Mouse (Mus musculus) liver, embryonic 15.5 days (tissue): ENCODE measurements around the gene F8. TPM values are rescaled to one million over a fixed set of nuclear protein-coding genes. Genes with fewer than 3 reads are reported as not detected.
A peak's percentile ranks its signal among the peaks of the same experiment; 100 is the strongest.

Source experiments
- ATAC-seq: fragments of 200-750 bp; cut with Nextera tagmentation; 2 replicates; pipeline ENCODE4 v1.8.0; 2017; ENCODE audit warnings: moderate number of reproducible peaks, mild to moderate bottlenecking, moderate library complexity; ENCODE audit not compliant: insufficient read depth
- H3K27ac ChIP-seq: fragments of 300-500 bp; sonication (generic); replicated peaks from 2 replicates; pipeline ENCODE4 v1.5.1; 2015; ENCODE audit warnings: mild to moderate bottlenecking, inconsistent platforms
- H3K27me3 ChIP-seq: fragments of 300-500 bp; sonication (generic); 2 replicates; pipeline ENCODE4 v1.6.1; 2015; ENCODE audit warnings: mild to moderate bottlenecking, inconsistent platforms
- H3K36me3 ChIP-seq: fragments of 300-500 bp; sonication (generic); replicated peaks from 2 replicates; pipeline ENCODE4 v1.6.1; 2015; ENCODE audit warnings: moderate library complexity, mild to moderate bottlenecking, inconsistent platforms
- H3K4me1 ChIP-seq: fragments of 300-500 bp; sonication (generic); replicated peaks from 2 replicates; pipeline ENCODE4 v1.6.1; 2015; ENCODE audit warnings: inconsistent platforms
- H3K4me2 ChIP-seq: fragments of 300-500 bp; sonication (generic); 2 replicates; pipeline ENCODE4 v1.6.1; 2015; ENCODE audit warnings: moderate library complexity, mild to moderate bottlenecking, inconsistent platforms
- H3K4me3 ChIP-seq: fragments of 300-500 bp; sonication (generic); replicated peaks from 2 replicates; pipeline ENCODE4 v1.5.1; 2015; ENCODE audit warnings: mild to moderate bottlenecking, inconsistent platforms
- H3K9ac ChIP-seq: fragments of 300-500 bp; sonication (generic); 2 replicates; pipeline ENCODE4 v1.6.1; 2015; ENCODE audit warnings: moderate library complexity, mild to moderate bottlenecking, inconsistent platforms
- H3K9me3 ChIP-seq: fragments of 300-500 bp; sonication (generic); replicated peaks from 2 replicates; pipeline ENCODE4 v1.6.1; 2016; ENCODE audit warnings: inconsistent platforms
- WGBS: fragments of 180-500 bp; shearing (Covaris S2); methylation state at CpG from one replicate; pipeline ENCODE4 v1.1.7; 2015; ENCODE audit warnings: mixed read lengths; ENCODE audit not compliant: insufficient replicate concordance; 5-methylcytosine and 5-hydroxymethylcytosine counted together
- polyA plus RNA-seq: library from polyadenylated mRNA; unstranded; fragments of >200 nt; fragmentation: Nextera tagmentation; extraction: Ambion mirVana; gene quantifications from 2 replicates; pipeline ENCODE4 v1.2.1, GENCODE M21; 2015

Gene F8
- polyA plus RNA-seq, 1 experiment from 2014 or later: 1.6 TPM

GRCm38 (mm10) chrX:75137729-75138128, 244.7 kb downstream of the F8 start:
- H3K9me3 ChIP-seq: no peaks in the 10 kb centered on the region
- no peaks in the 10 kb centered on the region for H3K27me3 ChIP-seq
- no peak overlapping the region for H3K9ac ChIP-seq
- H3K36me3 ChIP-seq: no peaks in the 10 kb centered on the region
- peak overlapping the region; percentile 25 for H3K4me2 ChIP-seq
- H3K27ac ChIP-seq: peak overlapping the region; percentile 66
- peak; percentile 94 for ATAC-seq
- WGBS: 30% methylated on average over 2 of the region's 2 CpGs
- peaks cover 14% of the 10 kb centered on the region; the same call in 1 of the 2 replicates for H3K4me1 ChIP-seq
- no peak overlapping the region for H3K4me3 ChIP-seq

- H3K36me3 ChIP-seq: no peaks in the 10 kb centered on the region
- no peak overlapping the region for H3K9ac ChIP-seq
- H3K4me2 ChIP-seq: no peak overlapping the region
- ATAC-seq: no peak
- H3K4me3 ChIP-seq: no peak overlapping the region
- H3K27ac ChIP-seq: peak overlapping the region; percentile 65
- no peaks in the 10 kb centered on the region for H3K27me3 ChIP-seq
- H3K9me3 ChIP-seq: no peaks in the 10 kb centered on the region
- peaks cover 14% of the 10 kb centered on the region; the same call in 1 of the 2 replicates for H3K4me1 ChIP-seq
Measured at GRCm38 (mm10) chrX:75136938-75137337, 245.5 kb downstream of the F8 start.

DNA sequence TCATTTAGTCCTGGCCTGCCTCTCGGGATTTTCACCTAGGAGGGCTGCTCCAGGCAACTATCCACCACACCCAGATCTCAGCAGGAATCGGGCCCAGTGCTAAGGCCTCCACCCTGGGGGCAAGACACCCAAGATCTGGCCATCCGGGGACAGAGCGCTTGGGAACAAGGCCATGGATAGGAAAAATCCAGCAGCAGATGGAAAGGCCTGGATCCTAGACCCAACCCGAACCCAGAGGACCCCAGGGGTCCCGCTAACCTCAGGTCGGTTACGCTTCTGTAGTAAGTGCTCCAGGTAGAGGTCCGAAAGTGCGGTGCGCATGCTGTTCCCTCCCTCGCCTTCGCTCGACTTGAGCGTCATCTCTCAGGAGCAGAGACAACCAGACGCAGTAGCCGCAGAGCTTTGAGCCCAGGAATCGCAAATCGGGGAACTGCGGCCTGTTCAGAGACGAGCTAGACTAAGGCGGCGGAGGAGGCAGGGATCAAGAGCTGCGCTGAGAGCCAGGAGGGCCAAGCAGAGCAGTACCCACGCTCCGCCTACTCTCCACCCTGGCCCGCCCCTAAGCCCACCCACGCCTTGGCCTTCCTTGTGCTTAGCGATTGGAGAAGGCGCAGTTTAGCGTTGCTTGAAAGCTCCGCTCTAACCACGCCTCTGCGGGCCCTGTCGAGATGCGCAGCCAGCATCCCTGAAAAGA, 251.8 kb downstream of the F8 start, which contains the start of gene Mpp1:
Gene Mpp1 (minus strand): TSS at position 550 of the 694 bp plus-strand sequence.
- H3K27ac ChIP-seq: peak within 1 kb of the TSS; percentile 93
- peaks cover 5% of the 10 kb centered on the region for H3K36me3 ChIP-seq
- peak within 1 kb of the TSS; percentile 72 for H3K4me3 ChIP-seq
- ATAC-seq: peak; percentile 96
- H3K9me3 ChIP-seq: no peaks in the 10 kb centered on the region
- H3K27me3 ChIP-seq: no peaks in the 10 kb centered on the region
- H3K4me1 ChIP-seq: peaks cover 22% of the 10 kb centered on the region
- 9% methylated on average over 36 of the region's 36 CpGs for WGBS
- H3K4me2 ChIP-seq: peak within 1 kb of the TSS; percentile 61
- H3K9ac ChIP-seq: peak within 1 kb of the TSS; percentile 81

- peak; percentile 6; the same call in 1 of the 2 replicates for ATAC-seq
- peaks cover 16% of the 10 kb centered on the region for H3K36me3 ChIP-seq
- H3K9ac ChIP-seq: peak overlapping the region; percentile 51; the same call in 1 of the 2 replicates
- H3K4me2 ChIP-seq: peak overlapping the region; percentile 57
- 22% methylated on average over 2 of the region's 2 CpGs for WGBS
- peaks cover 22% of the 10 kb centered on the region for H3K4me1 ChIP-seq
- no peaks in the 10 kb centered on the region for H3K9me3 ChIP-seq
- peak overlapping the region; percentile 72 for H3K4me3 ChIP-seq
- peak overlapping the region; percentile 93 for H3K27ac ChIP-seq
- no peaks in the 10 kb centered on the region for H3K27me3 ChIP-seq
Measured at GRCm38 (mm10) chrX:75129474-75129873, 252.9 kb downstream of the F8 start.

DNA sequence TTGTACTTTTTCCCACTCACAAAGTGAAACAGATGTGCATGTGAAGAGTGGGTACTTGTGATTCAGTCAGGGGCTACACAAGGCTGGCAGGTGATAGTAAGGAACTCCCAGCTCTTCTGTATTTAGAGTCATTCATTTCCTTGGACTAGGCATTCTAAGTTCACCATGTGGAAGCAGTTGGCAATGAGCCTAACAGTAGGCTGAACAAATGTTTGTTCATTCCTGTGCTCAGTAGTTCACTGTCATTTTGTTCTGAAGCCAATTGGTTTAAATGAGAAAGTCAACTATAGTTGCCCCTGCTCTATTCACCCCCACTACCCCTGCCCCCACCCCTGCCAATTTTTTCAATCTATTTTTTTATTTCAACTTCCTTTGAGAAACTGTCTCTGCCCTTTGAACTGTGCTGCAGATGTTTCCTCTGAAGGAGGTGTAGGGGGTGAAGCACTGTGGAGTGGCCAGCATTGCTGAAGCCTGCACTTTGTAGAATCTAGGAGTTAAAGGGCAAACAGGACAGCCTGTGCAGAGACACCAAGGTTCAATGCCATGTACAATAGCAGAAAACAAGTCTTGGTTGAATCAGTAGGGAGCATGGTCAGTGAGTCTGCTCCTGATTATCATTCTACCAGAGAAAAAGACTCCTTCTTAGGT, 254.0 kb downstream of the F8 start:
- no peak for ATAC-seq
- Histone ChIP-seq H3K27ac (peak overlapping the region; percentile 74), H3K27me3 (no peaks in the 10 kb centered on the region), H3K36me3 (peaks cover 22% of the 10 kb centered on the region), H3K4me3 (peak overlapping the region; percentile 48), H3K4me2 (peak overlapping the region; percentile 63), H3K9me3 (no peaks in the 10 kb centered on the region), H3K9ac (peak overlapping the region; percentile 48; the same call in 1 of the 2 replicates), H3K4me1 (peaks cover 22% of the 10 kb centered on the region)

- Histone ChIP-seq H3K9me3 (no peaks in the 10 kb centered on the region), H3K4me3 (no peak overlapping the region), H3K27me3 (no peaks in the 10 kb centered on the region), H3K27ac (no peak overlapping the region), H3K9ac (no peak overlapping the region), H3K4me2 (peak overlapping the region; percentile 63), H3K4me1 (peaks cover 22% of the 10 kb centered on the region), H3K36me3 (peaks cover 32% of the 10 kb centered on the region)
- no peak for ATAC-seq
Measured at GRCm38 (mm10) chrX:75126893-75127292, 255.5 kb downstream of the F8 start.

GRCm38 (mm10) chrX:75125606-75126005, 256.8 kb downstream of the F8 start:
- Histone ChIP-seq H3K27ac (no peak overlapping the region), H3K4me3 (no peak overlapping the region), H3K4me2 (no peak overlapping the region), H3K9me3 (no peaks in the 10 kb centered on the region), H3K36me3 (peaks cover 43% of the 10 kb centered on the region), H3K27me3 (no peaks in the 10 kb centered on the region), H3K4me1 (peaks cover 20% of the 10 kb centered on the region), H3K9ac (no peak overlapping the region)
- WGBS: 65% methylated on average over 3 of the region's 3 CpGs
- no peak for ATAC-seq

Other genes with a start within 250 kb of the F8 start
- gene Smim9, start 218.8 kb downstream of the F8 start, polyA plus RNA-seq: not detected in 2 replicates
- gene Fundc2, start 216 bp downstream of the F8 start, polyA plus RNA-seq: 22.0 and 27.0 TPM in 2 replicates
- 10.2 and 12.9 TPM in 2 replicates for gene Cmc4, start 34.0 kb upstream of the F8 start, polyA plus RNA-seq
- gene Mtcp1, start 34.0 kb upstream of the F8 start, polyA plus RNA-seq: 5.0 and 5.8 TPM in 2 replicates
- gene Brcc3, start 34.0 kb upstream of the F8 start, polyA plus RNA-seq: 30.4 and 35.1 TPM in 2 replicates
- 91.2 and 113 TPM in 2 replicates for gene Vbp1, start 131.7 kb upstream of the F8 start, polyA plus RNA-seq
- gene Rab39b, start 195.6 kb upstream of the F8 start, polyA plus RNA-seq: 0.10 TPM in 1 of 2 replicates, not detected in the other